Mouse (Mus musculus) cerebellum, postnatal 10 days (tissue): Measurements from ENCODE around the gene Glod4.

Experiments
- DNase-seq, 2 experiments: peaks; one replicate each; pipeline ENCODE4 v3.0.0; 2021; ENCODE audit warnings: mixed read lengths in 2 of 2

Gene Glod4

DNA sequence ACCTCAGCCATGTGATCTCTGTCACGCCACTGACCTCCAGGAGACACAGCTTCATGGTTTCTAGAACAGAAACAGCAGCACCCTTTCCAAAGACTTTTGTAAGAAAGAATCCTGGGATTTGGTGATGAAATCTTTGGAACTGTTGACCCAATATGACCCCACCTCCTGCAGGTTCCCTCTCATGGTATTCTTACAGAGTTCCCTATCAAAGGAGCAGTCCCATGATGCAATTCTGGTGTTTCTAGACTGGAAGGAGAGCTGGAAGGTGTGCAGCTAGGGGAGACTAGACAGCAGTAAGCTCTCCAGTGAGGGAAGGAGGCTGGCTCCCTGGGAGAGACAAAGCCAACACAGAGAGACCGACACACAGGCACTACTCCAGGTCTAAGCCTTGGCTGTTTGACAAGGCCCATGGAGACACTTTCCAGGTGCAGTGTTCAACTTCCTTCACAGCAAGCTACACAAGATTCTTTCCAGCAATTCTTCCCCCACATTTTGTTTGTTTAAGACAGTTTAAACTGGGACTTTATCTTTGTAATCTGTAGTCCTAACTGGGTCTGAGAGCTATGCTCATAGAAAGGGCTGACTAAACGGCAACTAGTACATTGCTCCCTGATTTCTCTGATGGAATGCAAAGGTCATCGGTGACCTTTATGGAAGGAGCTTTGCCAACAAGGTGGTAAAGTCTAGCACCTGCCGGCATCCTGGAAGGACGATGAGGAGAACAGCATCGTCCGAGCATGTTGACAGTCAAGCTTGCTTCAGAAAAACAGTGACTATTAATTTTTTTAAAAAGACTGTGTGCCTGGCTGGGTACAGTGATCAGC is 97.1 kb downstream of the Glod4 start:
- no peak for DNase-seq

DNA sequence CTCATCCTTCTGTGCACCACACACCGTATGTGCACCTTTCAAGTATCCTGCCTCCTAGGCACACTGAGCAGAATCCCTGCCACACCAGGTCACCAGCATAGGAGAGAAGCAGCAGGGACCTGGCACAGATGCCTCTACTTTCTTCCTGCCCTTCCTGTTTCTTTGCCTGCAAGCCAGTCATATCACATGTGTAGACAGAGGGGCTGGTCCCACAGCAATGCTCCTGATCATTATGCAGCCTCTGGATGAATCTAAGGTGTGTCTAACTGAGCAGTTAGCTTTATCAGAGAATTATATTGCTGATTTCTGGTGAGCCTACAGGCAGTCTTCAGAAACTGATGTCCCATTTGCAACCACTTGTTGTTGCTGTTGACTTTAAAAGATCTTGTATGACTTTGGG is 98.4 kb downstream of the Glod4 start:
- DNase-seq = no peak

DNA sequence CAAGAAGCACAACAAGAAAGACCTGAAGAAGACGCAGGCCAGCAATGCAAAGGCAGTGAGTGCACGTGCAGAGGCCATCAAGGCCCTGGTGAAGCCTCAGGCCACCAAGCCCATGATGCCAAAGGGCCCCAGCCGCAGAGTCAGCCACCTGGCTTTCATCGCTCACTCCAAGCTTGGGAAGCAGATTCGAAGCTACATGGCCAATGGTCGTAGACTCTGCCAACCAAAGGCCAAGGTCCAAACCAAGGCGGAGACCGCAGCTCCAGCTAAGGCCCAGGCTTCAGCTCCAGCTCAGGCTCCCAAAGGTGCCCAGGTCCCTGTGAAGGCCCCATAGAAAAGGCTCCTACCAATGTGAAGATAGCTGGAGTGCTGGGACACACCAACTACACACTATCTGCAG is 99.1 kb downstream of the Glod4 start:
- DNase-seq = no peak

DNA sequence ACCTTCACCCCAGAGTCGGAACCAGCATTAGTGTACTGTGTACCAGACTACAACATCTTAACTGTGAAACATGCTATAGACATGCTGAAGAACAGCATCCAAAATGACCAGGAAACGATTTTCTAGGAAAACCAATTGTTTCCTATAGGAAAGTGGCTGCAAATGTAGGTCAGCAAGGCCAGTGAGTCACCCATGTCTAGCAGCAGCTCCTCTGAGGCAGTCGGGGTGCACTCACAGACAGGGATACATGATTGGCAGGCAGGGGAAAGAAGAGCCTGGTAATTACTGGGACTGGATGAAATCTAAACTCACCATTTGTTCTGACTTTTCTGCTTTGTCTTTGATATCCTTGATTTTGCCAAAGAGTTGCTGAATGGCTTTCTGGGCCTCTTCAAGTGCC is 105.5 kb downstream of the Glod4 start:
- DNase-seq = no peak

DNA sequence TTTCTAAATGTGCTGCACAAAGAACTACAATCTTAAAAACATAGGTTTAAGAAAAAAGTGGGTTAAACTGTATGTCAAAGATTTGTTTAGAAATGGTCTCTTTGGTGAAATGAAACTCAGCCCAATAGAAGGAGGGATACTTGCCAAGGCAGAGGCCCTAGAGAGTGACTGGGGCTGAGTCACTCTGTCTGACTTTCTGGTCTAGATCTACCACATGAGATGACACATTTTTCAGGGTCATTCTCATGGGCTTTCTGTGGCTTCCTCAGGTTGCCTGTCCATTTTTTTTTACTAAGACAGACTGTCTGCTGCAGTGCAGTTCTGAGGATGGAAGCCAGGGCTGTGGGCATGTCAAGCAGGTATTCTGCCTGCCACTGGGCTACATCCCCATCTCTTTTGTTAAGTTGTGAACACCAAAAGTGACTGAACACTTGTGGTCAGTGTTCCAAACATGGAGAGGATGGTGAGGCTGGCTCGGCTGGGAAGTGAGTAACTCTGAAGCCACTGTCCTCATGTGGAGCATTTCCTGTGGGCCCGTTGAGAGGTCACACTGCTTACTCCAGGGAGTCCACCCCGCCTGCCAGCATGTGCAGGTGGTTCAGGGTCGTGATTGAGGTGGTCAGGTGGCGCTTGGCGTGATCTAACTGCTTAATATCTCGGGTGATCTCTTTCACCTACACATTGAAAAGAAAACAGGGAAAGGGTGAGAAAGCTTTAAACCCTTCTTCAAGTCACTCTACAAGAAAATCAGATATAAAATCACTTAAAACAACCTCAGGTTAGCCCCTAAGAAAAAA is 107.7 kb downstream of the Glod4 start:
- DNase-seq = no peak

DNA sequence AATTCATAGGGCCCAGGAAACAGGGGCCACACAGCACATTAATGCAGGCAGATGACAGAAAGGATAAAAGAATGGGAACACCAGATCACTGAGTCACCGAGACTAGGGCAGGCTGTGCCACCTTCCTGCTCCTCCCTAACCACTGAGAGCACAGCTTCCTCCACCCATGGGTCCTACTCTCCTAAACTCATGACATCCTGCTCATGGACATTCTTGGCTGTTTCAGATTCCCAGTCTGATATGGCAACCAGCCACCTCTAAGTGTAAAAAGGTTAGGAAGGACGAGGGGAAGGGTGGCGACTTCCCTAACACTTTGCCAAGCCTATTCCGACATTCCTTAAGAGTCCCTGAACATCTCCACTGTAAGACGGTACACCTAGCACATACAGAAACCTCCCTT is 112.7 kb downstream of the Glod4 start:
- DNase-seq = no peak

DNA sequence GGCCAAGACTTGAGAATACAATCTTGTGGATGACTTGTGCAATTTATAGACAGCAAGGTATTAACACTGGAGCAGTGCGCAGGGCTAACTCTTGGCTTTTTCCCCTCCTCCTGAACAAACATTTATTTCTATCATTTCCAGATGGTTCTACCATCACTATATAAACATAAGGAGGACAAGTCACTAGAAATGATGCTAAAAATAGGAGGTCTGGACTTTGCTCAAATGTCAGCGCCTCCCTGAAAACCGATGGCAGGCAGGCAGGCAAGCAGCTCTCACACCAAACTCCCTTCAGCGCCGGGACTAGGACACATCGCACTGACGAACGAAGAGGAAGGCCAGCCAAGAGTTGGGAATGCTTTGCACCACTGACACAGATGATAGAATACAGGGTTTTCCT is 118.1 kb downstream of the Glod4 start:
- DNase-seq = no peak

DNA sequence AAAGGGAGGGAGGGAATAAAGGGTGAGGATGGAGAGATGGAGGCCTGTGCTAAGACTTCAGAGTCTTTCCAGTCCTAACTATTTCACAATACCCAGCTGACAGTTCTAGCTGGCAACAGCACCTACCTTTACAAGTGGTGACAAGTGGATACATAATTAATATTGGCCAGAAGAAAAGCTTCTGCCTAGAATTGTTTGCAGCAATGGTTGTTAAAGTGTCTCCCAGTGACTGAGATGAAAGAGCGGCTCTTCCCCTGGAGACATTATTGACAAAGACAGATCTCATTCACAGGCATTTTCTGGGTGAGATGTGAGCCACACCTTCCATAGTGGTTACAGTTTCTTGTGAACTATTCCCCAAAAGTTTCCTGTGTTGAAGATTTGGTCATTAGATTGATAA is 120.0 kb downstream of the Glod4 start:
- no peak for DNase-seq

DNA sequence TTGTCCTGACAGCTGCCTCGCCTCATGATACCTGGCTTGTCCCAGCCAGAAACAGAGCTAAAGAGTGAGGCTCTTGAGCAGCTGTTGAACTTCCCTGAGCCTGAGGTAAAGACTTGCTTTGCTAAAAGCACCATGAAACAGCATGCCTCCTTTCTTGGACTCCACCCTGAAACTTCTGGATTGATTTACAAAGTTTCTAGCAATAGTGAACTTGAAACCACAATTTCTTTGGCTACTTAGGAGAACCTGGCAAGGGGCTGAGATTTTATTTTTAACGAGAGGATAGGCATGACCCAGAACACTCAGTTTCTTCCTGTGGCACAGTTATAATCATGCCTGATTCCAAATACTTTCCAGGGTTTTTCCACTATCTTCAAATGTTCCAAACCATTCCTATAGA is 121.0 kb downstream of the Glod4 start:
- no peak for DNase-seq

DNA sequence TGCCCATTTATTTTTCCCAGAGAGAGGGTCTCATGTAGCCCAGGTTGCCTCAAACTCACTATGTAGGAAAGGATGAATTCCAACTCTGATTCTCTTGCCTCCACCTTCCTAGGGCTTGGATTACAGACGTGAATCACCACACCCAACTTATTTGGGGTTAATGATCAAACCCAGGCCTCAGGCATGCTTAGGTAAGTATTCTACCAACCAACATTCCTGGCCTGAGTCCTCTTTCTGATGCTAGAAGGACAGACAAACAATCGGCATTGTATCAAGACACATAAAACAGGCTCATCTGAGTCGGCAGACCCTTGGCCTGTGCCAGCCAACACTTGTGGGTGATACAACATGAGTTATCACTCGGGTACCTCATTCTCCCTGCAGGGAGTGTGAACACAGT is 122.4 kb downstream of the Glod4 start:
- DNase-seq = no peak

DNA sequence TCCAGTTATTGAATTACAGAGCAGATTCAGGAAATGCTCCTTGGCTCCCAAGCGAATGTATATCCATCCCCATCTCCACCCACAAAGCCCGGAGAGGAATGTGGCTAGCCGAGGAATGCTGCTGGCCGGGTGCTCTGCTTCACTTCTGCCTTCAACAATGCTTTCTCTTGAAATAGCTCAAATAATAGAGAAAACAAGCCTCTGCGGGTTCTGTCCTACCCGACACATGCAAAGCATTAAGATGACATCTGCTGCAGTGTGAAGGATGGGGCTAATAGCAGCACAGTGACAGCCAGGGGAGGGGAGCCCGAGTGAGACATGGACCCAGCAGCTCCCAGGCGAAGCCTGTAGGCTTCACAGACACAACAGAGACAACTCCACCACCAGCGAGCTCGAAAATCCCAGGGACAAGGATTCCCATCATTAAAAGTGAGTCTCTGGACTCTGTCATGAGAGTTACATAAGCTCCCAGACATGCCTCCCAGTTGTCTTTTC is 123.1 kb downstream of the Glod4 start:
- no peak for DNase-seq

DNA sequence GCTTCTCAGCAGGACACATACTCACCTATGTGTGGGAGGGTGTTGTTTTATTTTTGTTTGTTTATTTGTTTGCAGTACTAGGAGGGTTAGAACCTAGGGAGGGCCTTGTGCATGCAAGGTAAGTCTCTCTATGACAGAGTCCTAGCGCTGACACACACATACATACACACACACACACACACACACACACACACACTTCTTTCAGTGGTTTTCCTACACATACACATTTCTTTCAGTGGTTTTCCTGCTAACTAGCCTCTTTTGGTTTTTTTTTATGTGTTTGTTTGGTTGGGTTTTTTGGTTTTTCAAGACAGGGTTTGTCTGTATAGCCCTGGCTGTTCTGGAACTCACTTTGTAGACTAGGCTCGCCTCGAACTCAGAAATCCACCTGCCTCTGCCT is 133.1 kb downstream of the Glod4 start:
- DNase-seq = no peak

DNA sequence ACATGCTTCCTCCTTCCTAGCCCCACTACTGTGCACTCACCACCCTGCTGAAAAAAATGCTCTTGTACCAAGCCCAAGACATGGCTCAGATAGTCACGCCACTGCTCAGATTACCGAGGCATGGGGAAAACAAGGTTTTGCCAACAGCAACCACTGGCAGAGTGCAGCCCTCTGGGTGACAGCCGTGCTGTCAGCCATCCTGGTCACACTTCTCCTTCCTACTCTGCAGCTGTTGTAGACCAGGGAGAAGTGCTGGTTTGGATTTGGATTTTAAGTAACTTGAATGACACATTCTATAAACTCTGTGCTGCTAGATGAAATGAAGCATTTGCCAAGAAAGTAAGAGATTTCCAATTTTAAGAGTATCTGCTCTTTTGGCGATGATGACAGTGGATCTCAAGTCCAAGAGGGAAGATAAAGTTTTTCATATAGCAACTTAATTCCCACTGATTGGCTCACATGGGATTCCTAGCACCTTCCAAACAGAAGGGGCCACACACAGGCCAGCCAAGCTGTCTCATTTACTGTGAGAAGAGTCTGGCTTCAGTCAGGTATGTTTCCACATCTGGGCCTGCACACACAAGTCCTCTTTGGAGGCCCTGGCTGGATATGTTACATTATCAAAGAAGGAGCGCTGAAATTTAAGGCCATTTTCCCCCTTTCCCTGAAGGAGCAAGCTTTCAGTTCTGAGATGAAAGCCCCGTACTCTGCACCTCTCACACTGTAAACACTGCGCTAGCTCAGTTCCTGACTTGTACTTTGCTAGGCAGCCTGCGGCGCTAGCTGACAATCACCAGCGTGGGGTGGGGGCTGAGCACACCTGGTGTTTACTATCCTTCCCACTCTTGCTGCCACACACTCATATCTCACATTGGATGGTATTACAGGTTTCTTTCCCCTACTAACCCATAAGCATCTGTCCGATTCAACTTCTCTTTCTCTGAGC is 136.7 kb downstream of the Glod4 start:
- no peak for DNase-seq

DNA sequence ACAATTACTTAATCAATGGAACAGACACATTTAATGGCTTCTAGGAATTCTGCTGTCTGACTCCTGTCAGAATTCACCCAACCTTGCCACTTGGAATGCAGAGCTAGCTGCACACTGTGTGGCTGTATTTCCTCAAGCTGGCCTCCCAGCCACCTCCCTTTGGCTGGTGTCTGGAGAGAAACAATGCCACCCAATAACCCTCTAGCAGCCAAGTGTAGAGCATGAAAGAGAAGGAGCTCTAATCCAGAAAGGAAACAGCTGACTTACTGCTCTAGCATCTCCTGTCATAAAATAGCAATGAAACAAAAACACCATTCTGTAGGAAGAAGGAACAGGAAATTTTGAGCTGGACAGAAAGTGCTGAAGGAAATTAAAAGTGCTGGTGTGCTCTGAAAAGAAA is 142.4 kb downstream of the Glod4 start:
- DNase-seq = no peak

DNA sequence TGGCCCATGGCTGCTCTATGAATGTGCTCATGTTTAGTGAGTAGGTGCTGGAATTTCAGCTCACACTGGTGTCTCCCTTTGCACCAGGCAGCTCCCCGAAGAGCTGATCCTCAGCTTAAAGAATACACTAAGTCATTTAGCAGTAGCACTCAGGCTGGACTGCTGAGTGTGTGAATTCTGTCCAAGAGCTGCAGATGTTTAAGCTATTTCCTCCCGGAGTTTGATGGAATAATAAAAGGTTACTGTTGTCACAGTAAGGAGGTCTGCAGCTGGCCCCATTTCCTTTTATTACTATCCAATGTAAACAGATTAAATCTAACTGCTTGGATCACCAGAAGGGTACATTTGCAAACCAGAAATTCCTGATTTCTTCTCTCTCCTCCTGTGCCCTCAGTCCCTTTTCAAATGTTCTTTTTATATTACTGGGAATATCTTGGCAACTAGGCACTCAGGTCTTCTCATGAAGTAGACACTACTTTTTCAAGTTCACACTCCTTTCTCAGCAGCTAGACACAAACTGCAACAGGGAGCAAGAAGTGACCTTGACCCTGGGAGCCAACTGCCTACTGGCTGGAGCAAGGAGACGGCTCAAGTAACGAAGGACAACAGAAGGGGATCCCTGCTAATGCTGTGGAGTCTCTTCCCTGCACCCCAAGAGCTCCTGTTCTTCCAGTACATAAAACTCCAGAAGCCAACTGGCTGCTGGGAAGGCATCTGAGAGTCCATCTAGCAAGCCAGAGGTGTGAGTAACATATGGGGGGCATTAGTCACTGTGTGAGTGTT is 144.1 kb downstream of the Glod4 start:
- DNase-seq = no peak

DNA sequence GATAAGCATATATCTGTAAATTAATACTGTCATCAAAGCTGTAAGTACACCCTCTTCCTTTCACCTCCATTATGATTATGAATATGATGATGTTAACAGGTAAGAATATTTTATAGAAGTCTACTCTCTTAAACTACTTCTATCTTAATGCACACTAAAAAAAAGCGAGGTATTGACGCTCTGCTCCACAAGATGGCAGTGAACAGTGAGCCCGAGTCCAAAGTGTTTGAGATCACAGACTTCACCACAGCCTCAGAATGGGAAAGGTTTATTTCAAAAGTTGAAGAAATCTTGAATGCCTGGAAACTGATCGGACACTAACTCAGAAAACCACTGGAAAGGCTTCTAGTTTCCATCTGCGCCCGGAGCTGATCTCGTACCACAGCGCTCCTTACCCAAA is 149.9 kb downstream of the Glod4 start:
- no peak for DNase-seq

DNA sequence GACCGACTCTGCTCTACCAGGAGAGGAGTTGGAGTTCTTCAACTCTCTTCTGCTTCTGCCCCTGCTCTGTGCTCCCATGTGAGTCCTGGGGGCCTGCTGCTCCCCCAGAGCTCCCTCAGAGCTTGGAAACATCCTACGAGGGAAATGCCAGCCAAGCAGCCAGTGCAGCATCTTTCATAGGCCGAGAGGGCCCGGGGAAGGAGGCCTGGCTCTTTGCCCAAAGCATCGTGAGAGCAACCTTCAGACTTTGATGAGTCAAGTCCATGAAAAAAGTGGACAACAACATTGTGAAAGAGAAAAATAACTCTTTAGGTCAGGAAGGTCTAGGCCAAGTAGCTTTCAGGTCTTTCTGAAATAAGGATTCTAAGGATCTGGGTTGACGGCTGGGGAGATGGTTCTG is 153.7 kb downstream of the Glod4 start:
- DNase-seq = peak; percentile 25 to 26

DNA sequence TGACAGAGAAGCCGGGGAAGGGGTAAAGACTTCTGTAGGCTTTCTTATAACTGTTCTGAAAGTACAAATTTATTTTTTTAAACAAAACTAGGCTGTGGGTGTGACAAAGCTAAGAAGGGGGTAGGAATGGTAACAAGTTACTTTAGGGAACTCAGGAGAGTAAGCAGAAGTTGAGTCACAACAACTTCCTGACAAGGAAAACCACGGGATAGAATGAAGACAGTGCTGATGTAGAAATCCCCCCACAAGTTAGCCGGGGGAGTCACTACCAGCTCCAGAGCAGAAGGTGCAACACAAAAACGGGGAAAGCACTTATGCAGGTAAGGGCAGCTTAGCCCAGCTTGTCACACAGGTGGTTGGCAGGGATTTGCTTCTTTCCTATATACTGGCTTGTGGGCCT is 155.0 kb downstream of the Glod4 start:
- no peak for DNase-seq

DNA sequence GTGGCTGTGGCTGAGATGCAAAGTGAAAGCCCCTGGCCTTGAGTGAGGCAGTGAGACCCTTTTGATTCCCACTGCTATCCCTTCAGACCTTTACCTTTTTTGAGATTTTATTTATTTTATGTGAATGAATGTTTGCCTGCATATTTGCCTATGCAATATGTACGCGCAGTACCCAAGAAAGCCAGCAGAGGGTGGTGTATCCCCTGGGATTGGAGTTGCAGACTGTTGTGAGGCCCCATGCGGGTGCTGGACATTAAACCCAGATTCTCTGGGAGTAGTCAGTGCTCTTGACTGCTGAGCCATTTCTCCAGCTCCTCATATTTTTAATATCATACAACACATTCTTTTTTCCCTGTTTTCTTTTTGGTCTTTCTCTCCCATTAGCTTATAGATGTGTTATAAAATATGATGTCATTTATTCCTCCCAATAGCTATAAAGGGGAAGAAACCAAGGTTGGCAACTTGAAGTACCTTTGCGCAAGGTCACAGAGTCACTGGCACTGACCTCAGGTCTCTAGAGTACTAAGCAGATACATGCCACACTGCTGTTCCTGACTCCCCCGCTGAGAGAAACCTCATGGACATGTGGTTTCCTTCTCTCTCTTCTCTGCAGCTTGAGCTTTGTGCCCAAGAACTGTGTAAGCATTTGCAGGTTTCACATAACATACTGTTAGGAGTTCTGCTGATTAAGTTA is 157.5 kb downstream of the Glod4 start:
- DNase-seq = peak; percentile 65 to 73

DNA sequence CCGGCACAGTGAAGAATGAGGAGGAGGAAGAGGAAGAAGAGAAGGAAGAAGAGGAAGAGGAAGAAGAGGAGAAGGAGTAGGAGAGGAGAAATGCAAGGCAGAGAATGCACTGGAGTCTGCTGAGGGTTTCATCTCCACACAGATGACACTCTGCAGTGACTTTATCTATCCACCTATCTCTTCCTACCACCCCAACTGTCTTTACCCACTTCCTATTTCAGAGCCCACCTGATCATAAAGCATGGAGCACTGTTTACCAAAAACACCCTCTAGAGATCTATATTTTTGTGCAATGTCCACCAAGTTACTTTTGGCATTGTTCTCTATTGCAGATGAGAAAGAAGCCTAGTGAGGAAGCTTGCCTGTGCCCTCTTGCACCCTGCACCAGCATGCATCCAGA is 158.6 kb downstream of the Glod4 start:
- DNase-seq = no peak

DNA sequence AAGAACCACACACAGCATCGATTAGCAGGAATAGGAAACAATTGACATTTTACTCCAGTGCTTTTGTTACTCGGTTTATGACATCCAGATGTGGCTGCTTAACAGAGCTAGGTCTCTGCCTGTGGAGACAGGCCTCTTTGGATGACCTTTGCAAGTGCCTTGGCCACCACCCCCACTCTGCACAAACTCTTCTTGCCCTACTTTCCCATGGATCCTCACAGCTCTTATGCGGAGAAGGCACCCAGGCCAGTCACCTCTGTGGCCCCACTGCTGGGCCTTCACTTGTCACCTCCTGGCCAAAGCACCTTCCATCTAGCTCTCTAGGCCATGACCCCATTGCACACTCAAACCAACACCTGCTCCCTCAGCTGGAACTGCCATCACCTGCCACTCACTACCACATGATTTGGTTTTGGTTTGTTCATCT is 159.6 kb downstream of the Glod4 start:
- DNase-seq = no peak
